Mouse (Mus musculus): ENCODE measurements around the gene Wrb. TPM values are rescaled to one million over a fixed set of nuclear protein-coding genes. Genes with fewer than 3 reads are reported as not detected.
"Not testable (repeated sequence)": the region's sequence is repeated elsewhere in the genome, so short reads cannot be mapped to it uniquely, and the experiment has no call there.

Gene Wrb
- 214 and 242 TPM in 2 replicates for polyA plus RNA-seq (2014; fragmentation: Nextera tagmentation; extraction: Ambion mirVana)

DNA sequence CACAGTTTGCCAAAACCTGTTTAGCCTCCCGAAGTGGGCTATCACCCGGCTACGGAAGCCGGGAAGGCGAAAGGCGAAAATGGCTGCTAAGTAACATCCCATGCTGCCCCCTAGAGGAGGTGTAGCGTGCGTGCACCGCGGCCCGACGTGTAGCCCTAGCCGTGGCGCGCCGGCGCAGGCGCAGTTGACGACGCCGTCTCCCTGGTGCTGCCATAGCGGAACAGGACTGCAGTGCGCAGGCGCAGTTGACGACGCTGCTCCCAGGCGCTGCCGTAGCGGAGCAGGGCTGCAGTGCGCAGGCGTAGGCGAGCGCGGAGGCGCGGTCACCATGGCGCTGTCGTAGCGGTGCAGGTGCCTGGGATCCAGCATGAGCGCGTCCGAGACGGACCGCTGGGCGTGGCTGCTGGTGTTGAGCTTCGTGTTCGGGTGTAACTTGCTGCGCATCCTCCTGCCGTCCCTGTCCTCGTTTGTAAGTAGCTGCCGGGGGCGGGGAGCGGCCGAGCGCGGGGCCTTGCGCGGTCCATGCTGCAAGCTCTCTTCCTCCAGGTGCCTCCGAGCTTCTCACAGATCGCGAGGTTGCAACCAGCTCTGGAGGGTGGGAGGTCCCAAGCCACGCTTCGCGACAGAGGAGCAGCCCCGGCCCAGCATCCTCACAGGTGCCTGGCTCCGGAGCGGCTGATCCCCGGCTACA, at the start of gene Wrb:
Wrb (plus strand) TSS at position 298 of the 691 bp plus-strand sequence.
- DNase-seq (ENCODE audit: low spot score) (peak; percentile 100), ATAC-seq (ENCODE audit: low FRiP score) (peak; percentile 94)
- Histone ChIP-seq H3K27me3 (ENCODE audit: control insufficient read depth, insufficient read depth, low read length) (no peaks in the 10 kb centered on the region), H3K4me2 (replicated peaks) (peak within 1 kb of the TSS; percentile 76), H3K4me3 (replicated peaks; ENCODE audit: low read length) (peak within 1 kb of the TSS; percentile 86), H3K27ac (peak within 1 kb of the TSS; percentile 67), H3K36me3 (replicated peaks; ENCODE audit: control insufficient read depth, insufficient read depth) (no peaks in the 10 kb centered on the region), H3K9me3 (ENCODE audit: control insufficient read depth, low read length) (no peaks in the 10 kb centered on the region), H3K9ac (peak within 1 kb of the TSS; percentile 79), H3K4me1 (replicated peaks; ENCODE audit: control insufficient read depth, insufficient read depth, low read length) (peaks cover 10% of the 10 kb centered on the region)
- WGBS, result under 1% methylated on average over 63 of the region's 68 CpGs

DNA sequence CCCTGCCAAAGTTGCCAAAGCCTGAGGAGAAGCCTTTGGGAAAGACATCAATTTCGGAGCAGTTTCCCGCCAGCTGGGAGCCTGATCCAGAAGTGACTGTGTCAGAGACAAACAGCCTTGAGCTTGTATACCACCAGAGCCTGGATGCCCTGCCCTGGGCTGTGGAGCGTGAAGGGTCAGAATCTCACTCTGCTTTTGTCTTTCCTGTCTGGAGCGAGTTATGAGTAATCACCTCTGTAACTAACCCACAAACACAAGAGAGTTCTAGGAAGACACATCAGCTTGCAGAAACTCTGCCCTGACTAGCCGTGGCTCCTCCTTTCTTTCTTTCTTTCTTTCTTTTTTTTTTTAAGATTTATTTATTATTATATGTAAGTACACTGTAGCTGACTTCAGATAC, 49.2 kb upstream of the Wrb start:
- no peaks in the 10 kb centered on the region for H3K27me3 ChIP-seq (ENCODE audit: control insufficient read depth, insufficient read depth, low read length)
- DNase-seq (ENCODE audit: low spot score) (no peak), ATAC-seq (ENCODE audit: low FRiP score) (no peak)
- WGBS, result 89% methylated on average over 5 of the region's 5 CpGs
- no peaks in the 10 kb centered on the region for H3K4me1 ChIP-seq (replicated peaks; ENCODE audit: control insufficient read depth, insufficient read depth, low read length)
- H3K4me3 ChIP-seq (replicated peaks; ENCODE audit: low read length), result no peak overlapping the region
- H3K27ac ChIP-seq, result no peak overlapping the region
- H3K9me3 ChIP-seq (ENCODE audit: control insufficient read depth, low read length), result no peaks in the 10 kb centered on the region
- H3K36me3 ChIP-seq (replicated peaks; ENCODE audit: control insufficient read depth, insufficient read depth), result no peaks in the 10 kb centered on the region
- no peak overlapping the region for H3K4me2 ChIP-seq (replicated peaks)
- H3K9ac ChIP-seq, result no peak overlapping the region

DNA sequence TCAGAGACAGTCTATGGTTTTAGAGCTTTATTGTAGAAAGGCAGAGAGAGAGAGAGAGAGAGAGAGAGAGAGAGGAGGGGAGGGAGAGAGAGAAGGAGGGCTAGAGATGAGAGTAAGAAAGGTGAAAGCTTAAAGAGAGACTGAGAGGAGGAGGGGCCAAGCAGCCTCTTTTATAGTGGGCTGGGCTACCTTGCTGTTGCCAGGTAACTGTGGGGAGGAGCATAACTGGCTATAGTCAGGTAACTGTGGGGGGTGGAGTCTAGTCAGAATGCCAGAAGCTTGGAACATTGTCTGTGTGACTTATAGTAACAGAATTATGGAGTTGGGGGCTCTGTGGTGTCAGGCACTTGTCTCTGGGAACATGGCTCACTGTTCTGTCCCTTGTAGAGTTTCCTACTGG, 47.4 kb upstream of the Wrb start:
- H3K27ac ChIP-seq; H3K9me3 ChIP-seq (ENCODE audit: control insufficient read depth, low read length); H3K4me3 ChIP-seq (replicated peaks; ENCODE audit: low read length); H3K27me3 ChIP-seq (ENCODE audit: control insufficient read depth, insufficient read depth, low read length); DNase-seq (ENCODE audit: low spot score); ATAC-seq (ENCODE audit: low FRiP score); H3K4me1 ChIP-seq (replicated peaks; ENCODE audit: control insufficient read depth, insufficient read depth, low read length); H3K36me3 ChIP-seq (replicated peaks; ENCODE audit: control insufficient read depth, insufficient read depth); H3K9ac ChIP-seq; H3K4me2 ChIP-seq (replicated peaks): not testable (repeated sequence)

DNA sequence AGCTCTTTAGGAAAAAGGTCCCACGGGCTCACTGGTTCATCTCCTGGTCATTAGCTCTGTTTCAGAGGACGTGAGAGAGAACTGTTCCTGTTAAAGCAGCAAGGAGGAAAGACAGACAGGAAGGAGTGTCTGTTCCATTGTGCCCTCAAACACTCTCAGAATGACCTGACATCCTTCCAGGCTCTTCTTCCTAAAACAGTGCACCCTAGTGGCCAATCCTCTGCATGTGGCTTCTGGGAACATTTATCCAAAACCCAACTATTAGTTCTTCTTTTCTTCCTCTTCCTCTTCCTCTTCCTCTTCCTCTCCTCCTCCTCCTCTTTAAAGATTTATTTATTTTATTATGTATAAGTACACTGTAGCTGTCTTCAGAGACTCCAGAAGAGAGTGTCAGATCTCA, 42.2 kb upstream of the Wrb start:
- H3K4me1 ChIP-seq (replicated peaks; ENCODE audit: control insufficient read depth, insufficient read depth, low read length), result no peaks in the 10 kb centered on the region
- no peak overlapping the region for H3K4me3 ChIP-seq (replicated peaks; ENCODE audit: low read length)
- H3K4me2 ChIP-seq (replicated peaks), result no peak overlapping the region
- 37% methylated on average over 2 of the region's 2 CpGs for WGBS
- no peak for ATAC-seq (ENCODE audit: low FRiP score)
- H3K36me3 ChIP-seq (replicated peaks; ENCODE audit: control insufficient read depth, insufficient read depth), result no peaks in the 10 kb centered on the region
- no peaks in the 10 kb centered on the region for H3K27me3 ChIP-seq (ENCODE audit: control insufficient read depth, insufficient read depth, low read length)
- DNase-seq (ENCODE audit: low spot score), result no peak
- no peak overlapping the region for H3K9ac ChIP-seq
- H3K9me3 ChIP-seq (ENCODE audit: control insufficient read depth, low read length), result no peaks in the 10 kb centered on the region
- no peak overlapping the region for H3K27ac ChIP-seq

DNA sequence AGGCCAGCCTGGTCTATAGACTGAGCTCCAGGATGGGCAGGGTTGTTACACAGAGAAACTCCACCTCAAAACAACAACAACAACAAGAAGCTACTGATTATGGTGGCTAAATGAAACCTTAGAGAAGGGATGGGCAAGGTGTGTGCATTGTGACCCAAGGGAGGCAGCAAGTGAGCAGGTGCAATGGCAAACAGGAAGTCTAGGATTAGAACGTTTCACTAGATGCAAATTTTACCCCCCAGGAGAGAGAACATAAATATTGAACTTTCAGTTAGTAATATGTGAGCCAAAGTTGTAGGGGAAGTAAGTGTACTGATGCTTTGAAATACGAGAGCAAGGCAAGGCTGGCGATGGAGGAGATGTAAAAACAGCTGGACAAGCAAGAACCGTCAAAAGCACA, 35.5 kb upstream of the Wrb start:
- H3K9me3 ChIP-seq (ENCODE audit: control insufficient read depth, low read length), result no peaks in the 10 kb centered on the region
- WGBS, result 79% methylated on average over 4 of the region's 4 CpGs
- H3K9ac ChIP-seq, result no peak overlapping the region
- no peak overlapping the region for H3K4me3 ChIP-seq (replicated peaks; ENCODE audit: low read length)
- H3K4me2 ChIP-seq (replicated peaks), result no peak overlapping the region
- ATAC-seq (ENCODE audit: low FRiP score), result no peak
- no peak for DNase-seq (ENCODE audit: low spot score)
- no peaks in the 10 kb centered on the region for H3K36me3 ChIP-seq (replicated peaks; ENCODE audit: control insufficient read depth, insufficient read depth)
- no peak overlapping the region for H3K27ac ChIP-seq
- H3K27me3 ChIP-seq (ENCODE audit: control insufficient read depth, insufficient read depth, low read length), result no peaks in the 10 kb centered on the region
- no peaks in the 10 kb centered on the region for H3K4me1 ChIP-seq (replicated peaks; ENCODE audit: control insufficient read depth, insufficient read depth, low read length)

DNA sequence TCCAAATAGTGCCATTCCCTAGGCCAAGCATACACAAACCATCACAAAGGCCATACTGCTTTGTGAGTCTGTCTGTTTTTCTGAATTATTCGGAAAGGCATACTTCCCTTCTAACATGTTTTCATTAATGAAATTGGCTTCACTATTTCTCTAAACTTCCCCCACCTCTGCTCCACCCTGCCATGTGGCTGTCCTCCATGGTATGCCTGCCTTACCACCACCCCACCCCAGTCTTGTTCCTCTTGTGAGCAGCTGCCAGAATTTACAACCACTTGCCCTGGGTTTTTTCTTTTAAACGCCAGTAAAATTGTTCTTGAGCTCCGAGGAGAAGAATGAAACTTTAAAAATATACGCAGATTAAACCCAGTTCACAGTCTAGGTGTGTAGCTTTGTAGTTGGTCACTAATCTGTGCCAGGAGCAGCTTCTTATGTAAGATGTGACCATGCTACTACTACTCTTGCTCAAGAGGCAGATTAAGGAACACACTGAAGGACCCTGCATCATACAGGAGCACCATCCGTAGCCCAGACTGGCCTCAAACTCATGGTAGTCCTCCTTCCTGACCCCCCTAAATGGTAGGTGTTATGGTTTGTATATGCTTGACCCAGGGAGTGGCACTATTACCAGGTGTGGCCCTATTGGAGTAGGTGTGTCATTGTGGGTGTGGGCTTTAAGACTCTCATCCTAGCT, 34.4 kb upstream of the Wrb start:
- ATAC-seq (ENCODE audit: low FRiP score) (no peak), DNase-seq (ENCODE audit: low spot score) (no peak)
- H3K4me1 ChIP-seq (replicated peaks; ENCODE audit: control insufficient read depth, insufficient read depth, low read length), result no peaks in the 10 kb centered on the region
- H3K4me2 ChIP-seq (replicated peaks), result no peak overlapping the region
- H3K27me3 ChIP-seq (ENCODE audit: control insufficient read depth, insufficient read depth, low read length), result no peaks in the 10 kb centered on the region
- no peak overlapping the region for H3K9ac ChIP-seq
- no peaks in the 10 kb centered on the region for H3K36me3 ChIP-seq (replicated peaks; ENCODE audit: control insufficient read depth, insufficient read depth)
- H3K27ac ChIP-seq, result no peak overlapping the region
- 91% methylated on average over 5 of the region's 5 CpGs for WGBS
- no peaks in the 10 kb centered on the region for H3K9me3 ChIP-seq (ENCODE audit: control insufficient read depth, low read length)
- H3K4me3 ChIP-seq (replicated peaks; ENCODE audit: low read length), result no peak overlapping the region

DNA sequence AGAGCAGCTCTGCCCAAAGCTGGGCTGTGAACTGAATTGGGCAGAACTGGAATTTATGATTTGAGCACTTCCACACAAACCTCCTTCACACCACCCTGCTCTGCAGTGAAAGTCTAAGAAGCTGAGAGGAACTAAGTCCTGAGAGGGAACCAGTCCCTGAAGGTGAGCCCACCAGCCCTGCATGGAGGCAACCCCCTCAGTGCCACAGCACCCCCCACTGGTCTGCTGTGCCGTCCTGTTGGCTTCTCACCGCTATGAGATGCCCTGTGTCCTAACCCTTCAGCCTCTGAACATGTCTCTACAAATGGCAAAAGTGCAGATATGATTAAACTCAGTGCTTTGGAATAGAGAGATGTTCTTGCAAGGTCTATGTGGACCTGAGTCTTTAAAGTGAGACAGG, 32.4 kb upstream of the Wrb start:
- H3K4me1 ChIP-seq (replicated peaks; ENCODE audit: control insufficient read depth, insufficient read depth, low read length), result no peaks in the 10 kb centered on the region
- H3K27me3 ChIP-seq (ENCODE audit: control insufficient read depth, insufficient read depth, low read length), result no peaks in the 10 kb centered on the region
- H3K9ac ChIP-seq, result no peak overlapping the region
- H3K27ac ChIP-seq, result no peak overlapping the region
- no peaks in the 10 kb centered on the region for H3K36me3 ChIP-seq (replicated peaks; ENCODE audit: control insufficient read depth, insufficient read depth)
- H3K4me3 ChIP-seq (replicated peaks; ENCODE audit: low read length), result no peak overlapping the region
- DNase-seq (ENCODE audit: low spot score) (no peak), ATAC-seq (ENCODE audit: low FRiP score) (no peak)
- whole genome bisulfite sequencing, result 43% methylated on average over 2 of the region's 2 CpGs
- H3K4me2 ChIP-seq (replicated peaks), result no peak overlapping the region
- no peaks in the 10 kb centered on the region for H3K9me3 ChIP-seq (ENCODE audit: control insufficient read depth, low read length)

DNA sequence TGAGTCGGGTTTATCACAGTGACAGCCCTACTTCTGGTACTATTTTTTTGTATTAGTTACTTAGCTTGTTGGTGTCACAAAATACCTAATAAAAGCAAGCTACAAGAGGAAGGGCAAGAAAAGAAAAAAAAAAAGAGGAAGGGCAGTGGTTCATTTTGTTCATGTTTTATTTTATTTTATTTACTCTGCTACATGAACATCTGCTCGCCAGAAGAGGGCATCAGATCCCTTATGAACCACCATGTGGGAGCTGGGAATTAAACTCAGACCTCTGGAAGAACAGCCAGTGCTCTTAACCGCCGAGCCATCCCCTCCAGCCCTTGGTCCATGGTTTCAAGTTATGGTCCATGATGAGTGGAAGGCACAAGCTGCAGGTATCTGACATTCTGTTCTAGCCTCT, 30.5 kb upstream of the Wrb start:
- H3K27me3 ChIP-seq (ENCODE audit: control insufficient read depth, insufficient read depth, low read length), result no peaks in the 10 kb centered on the region
- H3K36me3 ChIP-seq (replicated peaks; ENCODE audit: control insufficient read depth, insufficient read depth), result peaks cover 6% of the 10 kb centered on the region
- WGBS, result 49% methylated on average over 4 of the region's 4 CpGs
- DNase-seq (ENCODE audit: low spot score) (no peak), ATAC-seq (ENCODE audit: low FRiP score) (no peak)
- no peaks in the 10 kb centered on the region for H3K9me3 ChIP-seq (ENCODE audit: control insufficient read depth, low read length)
- H3K27ac ChIP-seq, result no peak overlapping the region
- H3K4me3 ChIP-seq (replicated peaks; ENCODE audit: low read length), result no peak overlapping the region
- no peaks in the 10 kb centered on the region for H3K4me1 ChIP-seq (replicated peaks; ENCODE audit: control insufficient read depth, insufficient read depth, low read length)
- H3K9ac ChIP-seq, result no peak overlapping the region
- no peak overlapping the region for H3K4me2 ChIP-seq (replicated peaks)

DNA sequence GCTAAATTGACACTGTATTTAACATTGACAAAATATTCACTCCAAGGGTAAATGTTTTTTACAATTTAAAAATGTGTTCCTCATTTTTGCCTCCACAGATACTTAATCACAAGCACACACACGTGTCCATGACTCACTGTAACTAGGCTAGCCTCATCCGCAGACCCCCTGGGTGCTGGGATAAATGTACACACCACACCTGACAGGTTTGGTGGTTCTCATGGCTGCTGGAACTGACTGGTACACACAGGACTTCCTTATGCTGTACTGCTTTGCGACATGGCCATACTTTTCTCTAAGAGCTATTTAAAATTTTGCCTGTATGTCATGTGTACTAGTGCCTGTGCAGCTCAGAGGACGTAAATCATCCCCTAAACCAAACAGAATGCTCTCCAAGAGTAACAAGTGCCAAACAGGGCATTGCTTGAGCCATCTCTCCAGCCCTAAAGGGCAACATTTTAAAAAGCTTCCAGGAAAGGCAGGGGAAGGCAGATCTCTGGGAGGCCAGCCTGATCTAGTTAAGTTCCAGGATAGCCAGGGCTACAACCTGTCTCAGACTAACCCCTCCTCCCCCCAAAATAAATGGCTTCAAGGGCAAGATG, 25.1 kb upstream of the Wrb start:
- Histone ChIP-seq H3K4me1 (replicated peaks; ENCODE audit: control insufficient read depth, insufficient read depth, low read length) (peaks cover under 1% of the 10 kb centered on the region; the same call in 1 of the 2 replicates), H3K4me2 (replicated peaks) (no peak overlapping the region), H3K9me3 (ENCODE audit: control insufficient read depth, low read length) (no peaks in the 10 kb centered on the region), H3K27ac (no peak overlapping the region), H3K36me3 (replicated peaks; ENCODE audit: control insufficient read depth, insufficient read depth) (peaks cover 56% of the 10 kb centered on the region), H3K27me3 (ENCODE audit: control insufficient read depth, insufficient read depth, low read length) (no peaks in the 10 kb centered on the region), H3K4me3 (replicated peaks; ENCODE audit: low read length) (no peak overlapping the region), H3K9ac (no peak overlapping the region)
- ATAC-seq (ENCODE audit: low FRiP score), result no peak
- 80% methylated on average over 4 of the region's 4 CpGs for WGBS
- no peak for DNase-seq (ENCODE audit: low spot score)
